ENCODE assay signal across 10 mouse cellular contexts in the genomic region with DNA sequence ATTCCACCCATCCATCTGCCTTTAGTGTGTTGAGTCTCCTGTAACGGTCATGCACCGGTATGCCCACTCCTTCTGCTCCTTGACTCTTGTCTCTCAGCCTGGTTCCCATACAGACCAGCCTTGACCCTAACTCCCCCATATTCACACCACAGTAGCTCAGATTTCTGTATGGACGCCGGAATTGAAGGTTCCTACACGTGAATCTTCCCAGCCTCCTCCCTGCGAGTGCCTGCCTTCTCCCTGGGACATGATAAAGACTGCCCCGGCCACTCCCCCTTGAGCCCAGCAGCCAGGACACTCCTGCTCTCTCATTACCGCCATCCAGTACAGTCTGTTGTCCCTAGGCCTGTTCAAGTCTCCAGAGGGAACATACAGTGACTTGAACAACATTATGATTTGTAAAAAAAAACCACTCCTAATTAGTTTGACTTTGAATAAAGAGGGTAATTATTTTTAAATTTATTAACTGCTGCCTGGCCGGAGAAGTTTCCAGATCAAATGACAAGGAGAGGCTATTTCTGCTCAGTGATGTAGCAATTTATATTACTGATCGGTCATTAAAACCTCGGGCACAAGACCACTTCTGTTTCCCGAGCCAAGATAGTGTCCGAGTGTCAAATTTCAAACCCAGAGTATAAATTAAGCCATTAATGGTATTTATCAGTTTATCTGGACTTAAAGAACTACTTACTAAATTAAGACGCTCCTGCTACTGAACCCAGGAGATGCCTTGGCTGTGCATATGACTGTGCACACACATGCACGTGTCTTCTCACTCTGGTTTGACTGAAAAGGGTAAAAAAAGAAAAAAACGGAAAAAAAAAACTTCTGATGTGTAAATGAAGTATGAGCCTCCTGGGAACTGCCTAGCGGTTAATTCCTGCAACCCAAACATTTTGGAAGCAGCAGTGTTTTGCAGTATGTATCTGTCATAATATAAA.
DNase-seq lines count a peak whose midpoint lies in the region; ATAC-seq and TF ChIP-seq lines count a peak whose summit lies in the region.
"Had no signal": no experiment of that assay in that cellular context is flagged by ENCODE, and none has a peak within 500 bp of the region (broad histone marks: within the 10 kb centered on the region; RNA-seq: fewer than 3 reads in every experiment).

No protein-coding gene starts in this region.

- H3K4me2 ChIP-seq in forebrain, embryonic 14.5 days (ENCODE audit: low read length): no peak overlapping the region; the same call in 1 of the 2 replicates
- H3K4me2 ChIP-seq in forebrain, postnatal 0 days (ENCODE audit: low read depth): no peak overlapping the region
- no peak overlapping the region for H3K4me2 ChIP-seq in hindbrain, embryonic 14.5 days (replicated peaks)
- no peak overlapping the region for H3K4me2 ChIP-seq in hindbrain, postnatal 0 days (ENCODE audit: low read depth, low read length)
- no peak overlapping the region for H3K4me2 ChIP-seq in lung, postnatal 0 days (replicated peaks; ENCODE audit: low read depth, low read length)
- no peak overlapping the region for H3K4me2 ChIP-seq in forebrain, embryonic 16.5 days (ENCODE audit: low read length)
- H3K4me2 ChIP-seq: neural tube, embryonic 15.5 days had no signal

- peak; percentile 47 for DNase-seq in forebrain, embryonic 14.5 days (ENCODE audit: low spot score)
- no peak for DNase-seq in forebrain, postnatal 0 days
- no peak for DNase-seq in hindbrain, embryonic 14.5 days (ENCODE audit: low spot score)
- no peak for DNase-seq in hindbrain, postnatal 0 days (ENCODE audit: low spot score)
- peak; percentile 64 for DNase-seq in lung, postnatal 0 days (ENCODE audit: low spot score)
- DNase-seq in lung, postnatal 4 days: no peak
- DNase-seq: lung, adult 2 months had no signal

- H3K36me3 ChIP-seq in forebrain, embryonic 14.5 days (ENCODE audit: control insufficient read depth, insufficient read depth, low read length): no peaks in the 10 kb centered on the region
- H3K36me3 ChIP-seq in forebrain, postnatal 0 days (ENCODE audit: insufficient read depth): no peaks in the 10 kb centered on the region
- H3K36me3 ChIP-seq in hindbrain, embryonic 14.5 days (replicated peaks; ENCODE audit: control insufficient read depth, insufficient read depth): no peaks in the 10 kb centered on the region
- H3K36me3 ChIP-seq in hindbrain, postnatal 0 days (ENCODE audit: insufficient read depth, low read length): no peaks in the 10 kb centered on the region
- peaks cover 18% of the 10 kb centered on the region; the same call in 1 of the 2 replicates for H3K36me3 ChIP-seq in lung, postnatal 0 days (ENCODE audit: insufficient read depth, low read length)
- H3K36me3 ChIP-seq in forebrain, embryonic 16.5 days (ENCODE audit: control insufficient read depth, insufficient read depth): no peaks in the 10 kb centered on the region
- H3K36me3 ChIP-seq: neural tube, embryonic 15.5 days had no signal

- TF ChIP-seq CTCF in forebrain, postnatal 0 days (IDR thresholded peaks at IDR 0.05; ENCODE audit: low read depth): no peak
- TF ChIP-seq CTCF in hindbrain, postnatal 0 days (IDR thresholded peaks at IDR 0.05; ENCODE audit: low read depth): no peak
- TF ChIP-seq CTCF in lung, postnatal 0 days (IDR thresholded peaks at IDR 0.05): no peak

- no peak for TF ChIP-seq EP300 in lung, postnatal 0 days (IDR thresholded peaks at IDR 0.05)

- H3K27me3 ChIP-seq in forebrain, embryonic 14.5 days (replicated peaks; ENCODE audit: control insufficient read depth, insufficient read depth, low read length): no peaks in the 10 kb centered on the region
- H3K27me3 ChIP-seq in forebrain, postnatal 0 days (ENCODE audit: insufficient read depth, low read length): no peaks in the 10 kb centered on the region
- H3K27me3 ChIP-seq in hindbrain, embryonic 14.5 days (ENCODE audit: control insufficient read depth, insufficient read depth, low read length): no peaks in the 10 kb centered on the region
- no peaks in the 10 kb centered on the region for H3K27me3 ChIP-seq in hindbrain, postnatal 0 days (ENCODE audit: insufficient read depth, low read length)
- H3K27me3 ChIP-seq in lung, postnatal 0 days (replicated peaks; ENCODE audit: insufficient read depth, low read length): no peaks in the 10 kb centered on the region
- 0 out of 2 replicates have a peak, but pooled peaks cover 3% of the 10 kb centered on the region for H3K27me3 ChIP-seq in forebrain, embryonic 16.5 days (replicated peaks; ENCODE audit: control insufficient read depth, insufficient read depth, low read length)
- H3K27me3 ChIP-seq: neural tube, embryonic 15.5 days had no signal

- ATAC-seq in forebrain, embryonic 14.5 days: no peak
- ATAC-seq in forebrain, postnatal 0 days: no peak
- no peak for ATAC-seq in hindbrain, embryonic 14.5 days (ENCODE audit: low FRiP score)
- ATAC-seq in hindbrain, postnatal 0 days: no peak
- ATAC-seq in lung, postnatal 0 days: no peak
- peak; percentile 23; the same call in 1 of the 2 replicates for ATAC-seq in forebrain, embryonic 16.5 days
- ATAC-seq in megakaryocyte-erythroid progenitor cell, adult 5-6 weeks (replicated peaks; ENCODE audit: low FRiP score, low TSS enrichment, poor library complexity, severe bottlenecking): no peak

- peaks cover 6% of the 10 kb centered on the region; the same call in 1 of the 2 replicates for H3K4me1 ChIP-seq in forebrain, embryonic 14.5 days (ENCODE audit: control insufficient read depth, insufficient read depth, low read length)
- peaks cover 6% of the 10 kb centered on the region for H3K4me1 ChIP-seq in forebrain, postnatal 0 days (ENCODE audit: insufficient read depth)
- H3K4me1 ChIP-seq in hindbrain, embryonic 14.5 days (replicated peaks; ENCODE audit: control insufficient read depth, insufficient read depth, low read length): peaks cover 20% of the 10 kb centered on the region; the same call in 1 of the 2 replicates
- H3K4me1 ChIP-seq in hindbrain, postnatal 0 days (ENCODE audit: insufficient read depth, low read length): peaks cover 5% of the 10 kb centered on the region
- peaks cover 24% of the 10 kb centered on the region; the same call in 1 of the 2 replicates for H3K4me1 ChIP-seq in lung, postnatal 0 days (ENCODE audit: insufficient read depth, low read depth, low read length)
- H3K4me1 ChIP-seq in forebrain, embryonic 16.5 days (replicated peaks; ENCODE audit: control insufficient read depth, insufficient read depth, low read length): peaks cover 8% of the 10 kb centered on the region

- WGBS in forebrain, embryonic 14.5 days: 42% methylated on average over 17 of the region's 17 CpGs
- 37% methylated on average over 17 of the region's 17 CpGs for WGBS in forebrain, postnatal 0 days
- 36% methylated on average over 17 of the region's 17 CpGs for WGBS in hindbrain, embryonic 14.5 days
- 42% methylated on average over 17 of the region's 17 CpGs for WGBS in hindbrain, postnatal 0 days
- 42% methylated on average over 17 of the region's 17 CpGs for WGBS in lung, postnatal 0 days
- WGBS in forebrain, embryonic 16.5 days: 36% methylated on average over 17 of the region's 17 CpGs

- no peak overlapping the region for H3K9ac ChIP-seq in forebrain, embryonic 14.5 days (ENCODE audit: low read length)
- no peak overlapping the region for H3K9ac ChIP-seq in forebrain, postnatal 0 days
- no peak overlapping the region for H3K9ac ChIP-seq in hindbrain, embryonic 14.5 days
- no peak overlapping the region for H3K9ac ChIP-seq in hindbrain, postnatal 0 days (replicated peaks; ENCODE audit: low read length)
- no peak overlapping the region for H3K9ac ChIP-seq in lung, postnatal 0 days (replicated peaks; ENCODE audit: low read depth)
- H3K9ac ChIP-seq in forebrain, embryonic 16.5 days (replicated peaks; ENCODE audit: low read depth, low read length): no peak overlapping the region
- H3K9ac ChIP-seq: neural tube, embryonic 15.5 days had no signal

- H3K4me3 ChIP-seq in forebrain, embryonic 14.5 days (ENCODE audit: low read depth, low read length): no peak overlapping the region
- no peak overlapping the region for H3K4me3 ChIP-seq in forebrain, postnatal 0 days (ENCODE audit: low read depth, low read length)
- no peak overlapping the region for H3K4me3 ChIP-seq in hindbrain, embryonic 14.5 days (replicated peaks; ENCODE audit: low read length)
- H3K4me3 ChIP-seq in hindbrain, postnatal 0 days (ENCODE audit: low read length): no peak overlapping the region
- H3K4me3 ChIP-seq in lung, postnatal 0 days (ENCODE audit: low read depth, low read length): no peak overlapping the region
- no peak overlapping the region for H3K4me3 ChIP-seq in forebrain, embryonic 16.5 days (replicated peaks; ENCODE audit: low read length)
- H3K4me3 ChIP-seq: neural tube, embryonic 15.5 days had no signal

- H3K27ac ChIP-seq in forebrain, embryonic 14.5 days (ENCODE audit: low read depth, low read length): no peak overlapping the region
- no peak overlapping the region for H3K27ac ChIP-seq in forebrain, postnatal 0 days (ENCODE audit: low read depth, low read length)
- H3K27ac ChIP-seq in hindbrain, embryonic 14.5 days: 0 out of 2 replicates have a peak overlapping the region, but pooled peaks have one; percentile 21
- no peak overlapping the region for H3K27ac ChIP-seq in hindbrain, postnatal 0 days
- peak overlapping the region; percentile 47; the same call in 1 of the 2 replicates for H3K27ac ChIP-seq in lung, postnatal 0 days (ENCODE audit: low read length)
- no peak overlapping the region for H3K27ac ChIP-seq in forebrain, embryonic 16.5 days (ENCODE audit: low read length)
- H3K27ac ChIP-seq: neural tube, embryonic 15.5 days had no signal

- H3K9me3 ChIP-seq in forebrain, embryonic 14.5 days (replicated peaks; ENCODE audit: control insufficient read depth, low read length): 0 out of 2 replicates have a peak, but pooled peaks cover 3% of the 10 kb centered on the region
- H3K9me3 ChIP-seq in forebrain, postnatal 0 days (ENCODE audit: low read length): no peaks in the 10 kb centered on the region
- H3K9me3 ChIP-seq in hindbrain, embryonic 14.5 days (ENCODE audit: control insufficient read depth, low read length): no peaks in the 10 kb centered on the region
- no peaks in the 10 kb centered on the region for H3K9me3 ChIP-seq in hindbrain, postnatal 0 days (ENCODE audit: low read length)
- H3K9me3 ChIP-seq in lung, postnatal 0 days (ENCODE audit: low read length): no peaks in the 10 kb centered on the region
- H3K9me3 ChIP-seq in forebrain, embryonic 16.5 days (ENCODE audit: control insufficient read depth, low read length): no peaks in the 10 kb centered on the region
- H3K9me3 ChIP-seq: neural tube, embryonic 15.5 days had no signal

Comparison
In these comparisons a context has a peak if more than half of its experiments do, and no peak if none do; other contexts are left out.
1. DNase-seq: peak in forebrain, embryonic 14.5 days (single experiment) and lung, postnatal 0 days (single experiment); none in forebrain, postnatal 0 days (single experiment), hindbrain, embryonic 14.5 days (single experiment), hindbrain, postnatal 0 days (single experiment) and lung, postnatal 4 days (0 of 2).
2. H3K27ac ChIP-seq: peak in hindbrain, embryonic 14.5 days (single experiment) and lung, postnatal 0 days (single experiment); none in forebrain, embryonic 14.5 days (single experiment), forebrain, postnatal 0 days (single experiment), hindbrain, postnatal 0 days (single experiment) and forebrain, embryonic 16.5 days (single experiment).